Mouse (Mus musculus): ENCODE data around the gene Nt5dc3. TPM values are rescaled to one million over a fixed set of nuclear protein-coding genes. Genes with fewer than 3 reads are reported as not detected.

Nt5dc3 gene
- total and polyA plus RNA-seq, 3 experiments, result 7.1 to 14.3 (median 13.0) TPM

DNA sequence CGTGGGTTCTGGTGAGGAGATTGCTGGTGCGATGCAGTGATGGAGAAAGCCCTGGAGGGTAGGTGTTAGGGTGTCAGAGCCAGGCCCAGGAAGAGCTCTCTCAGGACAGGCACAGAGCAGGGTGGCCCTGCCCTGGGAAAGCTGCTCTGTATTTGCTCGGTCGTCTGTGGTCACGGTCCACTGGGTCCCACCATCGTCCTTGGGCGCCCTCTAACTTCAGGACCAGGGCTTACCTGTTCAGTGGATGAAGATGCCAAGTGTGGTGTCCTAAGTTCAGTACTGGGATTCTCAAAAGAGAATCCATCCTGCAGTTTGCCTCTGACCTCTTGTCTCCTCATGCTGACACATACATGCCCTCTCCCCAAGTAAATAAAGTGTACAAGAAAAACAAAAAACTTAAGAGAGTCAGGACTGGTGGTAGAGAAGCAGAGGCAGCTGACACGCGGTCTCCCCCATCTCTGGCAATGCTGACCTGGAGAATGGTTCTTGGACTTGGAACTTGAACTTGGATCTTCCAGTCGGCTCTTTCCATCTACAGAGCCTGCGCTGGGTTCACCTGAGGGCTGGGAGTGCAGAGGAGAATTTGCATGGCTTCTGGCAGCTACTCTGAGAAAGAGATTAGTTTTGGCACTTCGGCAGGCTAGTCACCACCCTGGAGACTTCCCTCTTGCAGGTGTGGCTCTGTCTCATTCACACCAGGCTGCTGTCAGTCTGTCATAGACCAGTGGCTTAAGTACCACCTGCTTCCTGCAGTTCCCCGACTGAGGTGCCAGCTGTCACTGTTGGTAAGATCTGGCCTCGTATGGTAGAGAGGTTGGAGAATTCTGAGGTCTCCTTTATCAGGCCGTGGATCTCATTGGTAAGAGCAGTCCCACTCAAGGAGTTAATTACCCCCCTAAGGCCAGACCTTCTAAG, 49.7 kb downstream of the Nt5dc3 start:
- Histone ChIP-seq H3K4me1 (ENCODE audit: insufficient read depth, low read depth, low read length) (peaks cover 6% of the 10 kb centered on the region), H3K36me3 (replicated peaks) (peaks cover 97% of the 10 kb centered on the region), H3K27me3 (ENCODE audit: insufficient read depth, low read length) (no peaks in the 10 kb centered on the region), H3K9me3 (replicated peaks) (peaks cover 2% of the 10 kb centered on the region; the same call in 1 of the 2 replicates), H3K4me3 (ENCODE audit: low read depth, low read length) (no peak overlapping the region)
- TF ChIP-seq CTCF (IDR thresholded peaks at IDR 0.05; ENCODE audit: low read depth, low read length), result no peak
- ATAC-seq (ENCODE audit: extremely low read depth, insufficient number of reproducible peaks, low FRiP score, poor library complexity, severe bottlenecking) (no peak), DNase-seq (ENCODE audit: low spot score) (no peak)

DNA sequence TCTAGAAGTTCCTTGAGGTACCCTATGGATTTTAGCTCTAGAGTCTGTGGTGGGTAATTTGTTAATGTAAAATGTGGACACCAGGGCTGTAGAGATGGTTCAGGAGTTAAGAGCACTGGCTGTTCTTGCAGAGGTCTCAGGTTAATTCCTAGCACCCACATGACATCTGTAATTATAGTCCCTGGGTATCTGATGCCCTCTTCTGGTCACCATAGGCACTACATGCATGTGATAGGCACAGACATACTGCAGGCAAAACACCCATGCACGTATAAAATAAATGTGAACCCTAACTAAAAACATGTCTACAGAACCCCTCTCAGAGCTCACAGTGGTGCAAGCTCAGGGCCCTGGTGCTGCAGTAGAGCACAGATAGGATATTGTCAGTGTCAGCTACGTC, 50.7 kb downstream of the Nt5dc3 start:
- H3K9me3 ChIP-seq (replicated peaks), result peaks cover 2% of the 10 kb centered on the region; the same call in 1 of the 2 replicates
- H3K36me3 ChIP-seq (replicated peaks), result peaks cover 96% of the 10 kb centered on the region
- no peak for ATAC-seq (ENCODE audit: extremely low read depth, insufficient number of reproducible peaks, low FRiP score, poor library complexity, severe bottlenecking)
- no peak for DNase-seq (ENCODE audit: low spot score)
- H3K27me3 ChIP-seq (ENCODE audit: insufficient read depth, low read length), result no peaks in the 10 kb centered on the region
- TF ChIP-seq GATA1 (IDR thresholded peaks at IDR 0.05; ENCODE audit: borderline replicate concordance, low read length) (no peak), CTCF (IDR thresholded peaks at IDR 0.05; ENCODE audit: low read depth, low read length) (0 out of 2 replicates have a peak, but pooled peaks have one; percentile 35), POLR2AphosphoS5 (IDR thresholded peaks at IDR 0.05; ENCODE audit: insufficient replicate concordance, low read depth, low read length) (no peak), GATA2 (IDR thresholded peaks at IDR 0.05; ENCODE audit: borderline replicate concordance, low read depth, low read length) (no peak), TAL1 (conservative IDR thresholded peaks at IDR 0.05; ENCODE audit: low read depth, low read length) (no peak)
- H3K4me1 ChIP-seq (ENCODE audit: insufficient read depth, low read depth, low read length), result peaks cover 6% of the 10 kb centered on the region
- no peak overlapping the region for H3K4me3 ChIP-seq (ENCODE audit: low read depth, low read length)

DNA sequence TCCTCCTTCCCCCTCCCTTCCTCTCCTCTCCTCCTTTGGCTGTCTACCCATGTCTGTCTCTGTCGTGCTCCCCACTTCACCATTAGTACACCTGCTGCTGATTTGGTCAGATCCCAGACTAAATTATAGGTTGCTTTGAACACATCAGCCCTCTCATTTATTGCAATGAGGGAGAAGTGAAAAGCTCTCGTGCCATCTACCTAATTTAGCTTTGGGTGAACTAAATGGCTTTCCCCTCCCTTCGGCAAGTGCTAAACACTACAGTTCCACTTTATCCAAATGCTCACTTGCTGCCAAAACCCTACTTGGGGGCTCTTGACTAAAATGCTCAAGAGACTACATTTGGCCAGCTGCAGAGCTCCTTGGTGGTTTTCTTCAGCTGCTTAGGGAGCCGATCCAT, 58.0 kb downstream of the Nt5dc3 start:
- H3K27me3 ChIP-seq (ENCODE audit: insufficient read depth, low read length), result no peaks in the 10 kb centered on the region
- H3K9me3 ChIP-seq (replicated peaks), result no peaks in the 10 kb centered on the region
- TF ChIP-seq GATA1 (IDR thresholded peaks at IDR 0.05; ENCODE audit: borderline replicate concordance, low read length) (no peak), CTCF (IDR thresholded peaks at IDR 0.05; ENCODE audit: low read depth, low read length) (no peak), POLR2AphosphoS5 (IDR thresholded peaks at IDR 0.05; ENCODE audit: insufficient replicate concordance, low read depth, low read length) (no peak), TAL1 (conservative IDR thresholded peaks at IDR 0.05; ENCODE audit: low read depth, low read length) (no peak), GATA2 (IDR thresholded peaks at IDR 0.05; ENCODE audit: borderline replicate concordance, low read depth, low read length) (no peak)
- ATAC-seq (ENCODE audit: extremely low read depth, insufficient number of reproducible peaks, low FRiP score, poor library complexity, severe bottlenecking), result no peak
- no peak for DNase-seq (ENCODE audit: low spot score)
- peaks cover 89% of the 10 kb centered on the region for H3K36me3 ChIP-seq (replicated peaks)
- H3K4me3 ChIP-seq (ENCODE audit: low read depth, low read length), result no peak overlapping the region
- H3K4me1 ChIP-seq (ENCODE audit: insufficient read depth, low read depth, low read length), result no peaks in the 10 kb centered on the region

DNA sequence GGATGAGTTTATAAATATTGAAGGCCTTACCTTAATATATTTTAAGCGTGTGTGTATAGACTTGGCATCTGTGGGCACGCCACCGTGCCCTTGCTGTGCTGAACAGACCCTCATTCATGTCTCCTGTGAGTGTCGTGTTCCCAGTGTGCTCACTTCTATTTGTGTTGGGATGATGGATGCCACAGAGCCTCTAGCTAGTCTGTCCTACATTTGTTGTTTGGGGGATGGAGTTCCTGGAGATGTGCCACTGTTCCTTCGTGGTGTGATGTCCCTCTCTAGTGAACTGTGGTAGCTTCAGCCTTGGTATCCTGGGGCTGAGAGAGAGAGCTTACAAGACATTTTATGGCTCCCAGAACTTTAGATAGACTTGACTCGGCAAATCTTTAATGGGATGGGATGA, 60.0 kb downstream of the Nt5dc3 start:
- ATAC-seq (ENCODE audit: extremely low read depth, insufficient number of reproducible peaks, low FRiP score, poor library complexity, severe bottlenecking) (no peak), DNase-seq (ENCODE audit: low spot score) (no peak)
- no peak for TF ChIP-seq GATA2 (IDR thresholded peaks at IDR 0.05; ENCODE audit: borderline replicate concordance, low read depth, low read length)
- TF ChIP-seq POLR2AphosphoS5 (IDR thresholded peaks at IDR 0.05; ENCODE audit: insufficient replicate concordance, low read depth, low read length), result no peak
- TF ChIP-seq CTCF (IDR thresholded peaks at IDR 0.05; ENCODE audit: low read depth, low read length), result no peak
- no peak for TF ChIP-seq TAL1 (conservative IDR thresholded peaks at IDR 0.05; ENCODE audit: low read depth, low read length)
- no peak for TF ChIP-seq GATA1 (IDR thresholded peaks at IDR 0.05; ENCODE audit: borderline replicate concordance, low read length)
- H3K4me3 ChIP-seq (ENCODE audit: low read depth, low read length), result no peak overlapping the region
- no peaks in the 10 kb centered on the region for H3K9me3 ChIP-seq (replicated peaks)
- H3K36me3 ChIP-seq (replicated peaks), result peaks cover 86% of the 10 kb centered on the region
- H3K4me1 ChIP-seq (ENCODE audit: insufficient read depth, low read depth, low read length), result no peaks in the 10 kb centered on the region
- no peaks in the 10 kb centered on the region for H3K27me3 ChIP-seq (ENCODE audit: insufficient read depth, low read length)

DNA sequence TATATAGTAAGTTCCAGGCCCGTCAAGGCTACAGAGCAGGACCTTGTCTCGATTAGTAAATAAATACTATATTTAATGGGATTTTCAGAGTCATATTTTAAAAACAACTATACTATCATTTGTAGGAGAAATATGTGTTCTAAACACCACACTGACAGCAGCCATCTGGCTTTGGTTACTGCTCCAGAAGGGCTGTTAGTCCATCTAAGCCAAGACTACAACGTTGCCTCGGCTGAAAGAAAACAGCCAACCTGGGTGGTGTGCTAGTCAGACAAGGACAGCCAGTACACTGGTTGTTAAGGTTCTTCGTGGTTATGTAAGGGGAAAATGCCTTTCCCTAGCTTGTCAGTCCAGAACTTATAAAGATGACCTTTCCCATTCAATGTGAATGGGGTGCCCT, 63.9 kb downstream of the Nt5dc3 start:
- Histone ChIP-seq H3K27me3 (ENCODE audit: insufficient read depth, low read length) (no peaks in the 10 kb centered on the region), H3K4me3 (ENCODE audit: low read depth, low read length) (no peak overlapping the region), H3K36me3 (replicated peaks) (peaks cover 63% of the 10 kb centered on the region), H3K9me3 (replicated peaks) (no peaks in the 10 kb centered on the region), H3K4me1 (ENCODE audit: insufficient read depth, low read depth, low read length) (no peaks in the 10 kb centered on the region)
- TF ChIP-seq TAL1 (conservative IDR thresholded peaks at IDR 0.05; ENCODE audit: low read depth, low read length) (no peak), POLR2AphosphoS5 (IDR thresholded peaks at IDR 0.05; ENCODE audit: insufficient replicate concordance, low read depth, low read length) (no peak), CTCF (IDR thresholded peaks at IDR 0.05; ENCODE audit: low read depth, low read length) (no peak), GATA1 (IDR thresholded peaks at IDR 0.05; ENCODE audit: borderline replicate concordance, low read length) (no peak), GATA2 (IDR thresholded peaks at IDR 0.05; ENCODE audit: borderline replicate concordance, low read depth, low read length) (no peak)
- no peak for DNase-seq (ENCODE audit: low spot score)
- ATAC-seq (ENCODE audit: extremely low read depth, insufficient number of reproducible peaks, low FRiP score, poor library complexity, severe bottlenecking), result no peak

DNA sequence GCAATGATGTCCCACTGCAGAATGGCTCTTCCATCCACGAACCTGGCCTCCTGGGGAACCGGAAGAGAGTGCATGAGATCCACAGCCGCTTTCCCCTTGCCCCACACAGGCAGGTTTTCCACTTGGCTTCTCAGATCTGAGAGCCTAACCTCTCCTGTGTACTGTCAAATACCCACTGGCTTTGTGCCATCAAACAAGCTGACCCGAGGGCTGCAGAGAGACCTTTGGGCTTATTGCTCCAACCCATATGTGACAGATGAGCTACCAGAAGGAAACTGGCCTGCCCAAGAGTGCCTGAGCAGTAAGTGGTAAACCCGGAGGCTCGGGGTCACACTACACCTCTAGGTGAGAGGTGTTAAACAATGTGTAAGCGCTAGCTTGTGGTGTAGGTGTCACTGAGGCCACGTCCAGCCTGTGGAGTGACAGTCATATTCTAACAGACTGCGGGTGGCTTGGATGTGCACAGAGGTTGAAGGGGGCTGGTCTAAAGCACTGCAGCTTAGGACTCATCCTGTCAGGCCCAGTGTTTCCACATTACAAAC, 68.2 kb downstream of the Nt5dc3 start:
- no peaks in the 10 kb centered on the region for H3K9me3 ChIP-seq (replicated peaks)
- H3K36me3 ChIP-seq (replicated peaks), result peaks cover 28% of the 10 kb centered on the region
- DNase-seq (ENCODE audit: low spot score) (no peak), ATAC-seq (ENCODE audit: extremely low read depth, insufficient number of reproducible peaks, low FRiP score, poor library complexity, severe bottlenecking) (no peak)
- TF ChIP-seq GATA2 (IDR thresholded peaks at IDR 0.05; ENCODE audit: borderline replicate concordance, low read depth, low read length) (no peak), POLR2AphosphoS5 (IDR thresholded peaks at IDR 0.05; ENCODE audit: insufficient replicate concordance, low read depth, low read length) (no peak), GATA1 (IDR thresholded peaks at IDR 0.05; ENCODE audit: borderline replicate concordance, low read length) (no peak), TAL1 (conservative IDR thresholded peaks at IDR 0.05; ENCODE audit: low read depth, low read length) (no peak), CTCF (IDR thresholded peaks at IDR 0.05; ENCODE audit: low read depth, low read length) (no peak)
- H3K4me1 ChIP-seq (ENCODE audit: insufficient read depth, low read depth, low read length), result no peaks in the 10 kb centered on the region
- H3K4me3 ChIP-seq (ENCODE audit: low read depth, low read length), result no peak overlapping the region
- H3K27me3 ChIP-seq (ENCODE audit: insufficient read depth, low read length), result peaks cover 11% of the 10 kb centered on the region; the same call in 1 of the 2 replicates

Measured in G1E (cell line).